Mouse (Mus musculus) ovary, adult 2 months (tissue): Measurements from ENCODE around the gene Tomm20. TPM values are rescaled to one million over a fixed set of nuclear protein-coding genes. Genes with fewer than 3 reads are reported as not detected.

Experiments used
- polyA plus RNA-seq: library from polyadenylated mRNA; depleted of rRNA; stranded (reverse); fragments of >200 nt; gene quantifications from 2 replicates; pipeline ENCODE4 v1.2.3, GENCODE M21; 2012; rRNA removed

Gene Tomm20
- polyA plus RNA-seq: 364 and 1,922 TPM in 2 replicates

DNA sequence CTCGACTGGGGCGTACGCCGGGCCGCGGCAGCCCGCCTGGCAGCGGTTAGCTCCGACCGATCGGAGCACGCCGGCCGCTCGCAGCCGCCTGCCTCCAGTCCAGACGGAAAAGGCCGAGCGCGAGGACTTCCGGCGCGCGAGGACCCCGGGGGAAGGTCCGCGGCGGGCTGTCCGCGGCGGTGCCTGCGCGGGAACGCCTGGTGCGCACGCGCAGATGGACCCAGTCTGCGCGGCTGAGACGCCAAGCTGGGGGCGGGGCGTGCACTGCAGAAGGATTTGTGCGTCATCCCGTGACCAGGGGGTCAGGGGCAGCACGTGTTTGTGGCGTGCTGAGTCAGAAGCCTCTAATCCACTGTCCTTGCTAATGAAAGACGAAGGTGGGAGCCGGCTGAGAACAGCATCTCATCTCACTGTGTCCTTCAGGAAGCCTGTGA is at the start of gene Tomm20:
Gene Tomm20 (minus strand): TSS at position 115 of the 434 bp plus-strand sequence.

GRCm38 (mm10) chr8:126970579-126971313 is 25.1 kb upstream of the Tomm20 start, which contains the start of gene Rbm34:
Rbm34 (minus strand) TSS chr8:126971071.

Other genes with a start within 250 kb of the Tomm20 start
- 2.1 and 5.1 TPM in 2 replicates for gene Rbm34, start 25.2 kb upstream of the Tomm20 start, polyA plus RNA-seq
- gene Pard3, start 118.0 kb upstream of the Tomm20 start, polyA plus RNA-seq: 76.0 and 85.5 TPM in 2 replicates